Mouse (Mus musculus) heart, embryonic 16.5 days (tissue): ENCODE measurements at regions not wholly inside any gene's neighbourhood (a gene's known extent, or its start where the extent isn't known, plus 50 kb on each side); places are given as distances from the start of the nearest gene placed in this dataset.

Source experiments
- ATAC-seq: fragments of 200-750 bp; cut with Nextera tagmentation; replicated peaks from 2 replicates; pipeline ENCODE4 v1.8.0; 2017; ENCODE audit warnings: moderate number of reproducible peaks; ENCODE audit not compliant: insufficient read depth, low FRiP score; ENCODE audit errors: extremely low read depth
- H3K27ac ChIP-seq: fragments of 300-500 bp; sonication (generic); 2 replicates; pipeline ENCODE4 v1.5.1; 2014; ENCODE audit warnings: mild to moderate bottlenecking, low read length, control low read depth, moderate library complexity
- H3K27me3 ChIP-seq: fragments of 300-500 bp; sonication (generic); 2 replicates; pipeline ENCODE4 v1.6.1; 2014; ENCODE audit warnings: low read length, mixed read lengths; ENCODE audit not compliant: control insufficient read depth, insufficient read depth
- H3K36me3 ChIP-seq: fragments of 300-500 bp; sonication (generic); 2 replicates; pipeline ENCODE4 v1.6.1; 2014; ENCODE audit not compliant: control insufficient read depth, insufficient read depth
- H3K4me1 ChIP-seq: fragments of 300-500 bp; sonication (generic); 2 replicates; pipeline ENCODE4 v1.6.1; 2014; ENCODE audit warnings: low read length, mixed read lengths; ENCODE audit not compliant: control insufficient read depth, insufficient read depth
- H3K4me2 ChIP-seq: fragments of 300-500 bp; sonication (generic); 2 replicates; pipeline ENCODE4 v1.6.1; 2014; ENCODE audit warnings: low read depth, mild to moderate bottlenecking, control low read depth, low read length
- H3K4me3 ChIP-seq: fragments of 300-500 bp; sonication (generic); 2 replicates; pipeline ENCODE4 v1.5.1; 2014; ENCODE audit warnings: mild to moderate bottlenecking, control low read depth, low read length
- H3K9ac ChIP-seq: fragments of 300-500 bp; sonication (generic); 2 replicates; pipeline ENCODE4 v1.6.1; 2014; ENCODE audit warnings: low read length, control low read depth
- H3K9me3 ChIP-seq: fragments of 300-500 bp; sonication (generic); replicated peaks from 2 replicates; pipeline ENCODE4 v1.6.1; 2016; ENCODE audit warnings: low read length; ENCODE audit not compliant: control insufficient read depth
- WGBS: fragments of 180-500 bp; shearing (Covaris S2); extraction: QIAGEN DNeasy Blood & Tissue Kit; methylation state at CpG from one replicate; pipeline ENCODE4 v1.1.7; 2014; 5-methylcytosine and 5-hydroxymethylcytosine counted together

GRCm38 (mm10) chr3:128127836-128128235 is 231.7 kb upstream of the Fam241a start:
- no peak overlapping the region for H3K27ac ChIP-seq
- no peaks in the 10 kb centered on the region for H3K9me3 ChIP-seq
- no peaks in the 10 kb centered on the region for H3K27me3 ChIP-seq
- H3K9ac ChIP-seq = no peak overlapping the region
- 56% methylated on average over 5 of the region's 5 CpGs for WGBS
- H3K4me3 ChIP-seq = no peak overlapping the region
- H3K4me2 ChIP-seq = no peak overlapping the region
- H3K4me1 ChIP-seq = no peaks in the 10 kb centered on the region
- ATAC-seq = no peak
- H3K36me3 ChIP-seq = no peaks in the 10 kb centered on the region

- Histone ChIP-seq H3K36me3 (no peaks in the 10 kb centered on the region), H3K9ac (no peak overlapping the region), H3K4me3 (no peak overlapping the region), H3K4me2 (no peak overlapping the region), H3K27ac (no peak overlapping the region), H3K9me3 (no peaks in the 10 kb centered on the region), H3K27me3 (no peaks in the 10 kb centered on the region), H3K4me1 (no peaks in the 10 kb centered on the region)
- WGBS = 45% methylated on average over 3 of the region's 3 CpGs
- ATAC-seq = no peak
These were observed 230.5 kb upstream of the Fam241a start for GRCm38 (mm10) chr3:128126664-128127063.

- Histone ChIP-seq H3K4me3 (no peak overlapping the region), H3K27me3 (no peaks in the 10 kb centered on the region), H3K4me2 (no peak overlapping the region), H3K36me3 (no peaks in the 10 kb centered on the region), H3K27ac (no peak overlapping the region), H3K9me3 (no peaks in the 10 kb centered on the region), H3K4me1 (no peaks in the 10 kb centered on the region), H3K9ac (no peak overlapping the region)
- 73% methylated on average over 6 of the region's 6 CpGs for WGBS
- ATAC-seq = no peak
These were observed 226.0 kb upstream of the Fam241a start for GRCm38 (mm10) chr3:128122111-128122510.

GRCm38 (mm10) chr3:128120647-128121440 is 224.7 kb upstream of the Fam241a start:
- no peak overlapping the region for H3K9ac ChIP-seq
- no peaks in the 10 kb centered on the region for H3K27me3 ChIP-seq
- H3K4me1 ChIP-seq = no peaks in the 10 kb centered on the region
- 83% methylated on average over 6 of the region's 6 CpGs for WGBS
- no peak overlapping the region for H3K27ac ChIP-seq
- ATAC-seq = no peak
- H3K36me3 ChIP-seq = no peaks in the 10 kb centered on the region
- H3K4me3 ChIP-seq = no peak overlapping the region
- H3K9me3 ChIP-seq = no peaks in the 10 kb centered on the region
- H3K4me2 ChIP-seq = no peak overlapping the region

- H3K4me2 ChIP-seq = no peak overlapping the region
- no peaks in the 10 kb centered on the region for H3K27me3 ChIP-seq
- no peak overlapping the region for H3K9ac ChIP-seq
- no peak for ATAC-seq
- H3K4me1 ChIP-seq = no peaks in the 10 kb centered on the region
- no peak overlapping the region for H3K4me3 ChIP-seq
- no peaks in the 10 kb centered on the region for H3K36me3 ChIP-seq
- no peak overlapping the region for H3K27ac ChIP-seq
- H3K9me3 ChIP-seq = no peaks in the 10 kb centered on the region
- WGBS = 66% methylated on average over 3 of the region's 3 CpGs
These were observed 217.1 kb upstream of the Fam241a start for GRCm38 (mm10) chr3:128113209-128113608.

- Histone ChIP-seq H3K27me3 (no peaks in the 10 kb centered on the region), H3K4me2 (no peak overlapping the region), H3K27ac (no peak overlapping the region), H3K4me3 (no peak overlapping the region), H3K9ac (no peak overlapping the region), H3K36me3 (no peaks in the 10 kb centered on the region), H3K9me3 (no peaks in the 10 kb centered on the region), H3K4me1 (no peaks in the 10 kb centered on the region)
- ATAC-seq = no peak
- 81% methylated on average over 2 of the region's 2 CpGs for WGBS
These were observed 214.3 kb upstream of the Fam241a start for GRCm38 (mm10) chr3:128110406-128110805.

- Histone ChIP-seq H3K36me3 (no peaks in the 10 kb centered on the region), H3K4me3 (no peak overlapping the region), H3K9me3 (no peaks in the 10 kb centered on the region), H3K4me1 (no peaks in the 10 kb centered on the region), H3K4me2 (no peak overlapping the region), H3K9ac (no peak overlapping the region), H3K27ac (no peak overlapping the region), H3K27me3 (no peaks in the 10 kb centered on the region)
- 78% methylated on average over 6 of the region's 6 CpGs for WGBS
- ATAC-seq = no peak
These were observed 208.4 kb upstream of the Fam241a start for GRCm38 (mm10) chr3:128104516-128104915.

- no peak overlapping the region for H3K4me3 ChIP-seq
- no peaks in the 10 kb centered on the region for H3K36me3 ChIP-seq
- H3K4me1 ChIP-seq = no peaks in the 10 kb centered on the region
- H3K9me3 ChIP-seq = no peaks in the 10 kb centered on the region
- H3K4me2 ChIP-seq = no peak overlapping the region
- no peak overlapping the region for H3K9ac ChIP-seq
- no peak overlapping the region for H3K27ac ChIP-seq
- no peaks in the 10 kb centered on the region; the same call in 1 of the 2 replicates for H3K27me3 ChIP-seq
- no peak for ATAC-seq
These were observed 196.9 kb upstream of the Fam241a start for GRCm38 (mm10) chr3:128093046-128093445.

- 20% methylated on average over 4 of the region's 4 CpGs for WGBS
- no peak overlapping the region for H3K27ac ChIP-seq
- H3K9me3 ChIP-seq = 0 out of 2 replicates have a peak, but pooled peaks cover 2% of the 10 kb centered on the region
- no peak overlapping the region for H3K4me2 ChIP-seq
- H3K4me1 ChIP-seq = no peaks in the 10 kb centered on the region
- H3K27me3 ChIP-seq = no peaks in the 10 kb centered on the region; the same call in 1 of the 2 replicates
- H3K36me3 ChIP-seq = no peaks in the 10 kb centered on the region
- H3K9ac ChIP-seq = no peak overlapping the region
- H3K4me3 ChIP-seq = no peak overlapping the region
- peak; percentile 72 for ATAC-seq
These were observed 192.1 kb upstream of the Fam241a start for GRCm38 (mm10) chr3:128088207-128088606.
